Mouse (Mus musculus) embryonic facial prominence, embryonic 10.5 days (tissue): ENCODE data around the gene Btc. TPM values are rescaled to one million over a fixed set of nuclear protein-coding genes. Genes with fewer than 3 reads are reported as not detected.
A peak's percentile ranks its signal among the peaks of the same experiment; 100 is the strongest.

Experiments
- DNase-seq: peaks from one replicate; pipeline ENCODE4 v3.0.0-alpha.2; 2017; ENCODE audit warnings: low spot score
- H3K27ac ChIP-seq: fragments of 300-500 bp; sonication (generic); replicated peaks from 2 replicates; pipeline ENCODE4 v1.5.1; 2016; ENCODE audit warnings: mild to moderate bottlenecking
- H3K27me3 ChIP-seq: fragments of 300-500 bp; sonication (generic); replicated peaks from 2 replicates; pipeline ENCODE4 v1.6.1; 2016; ENCODE audit warnings: low read depth, mild to moderate bottlenecking; ENCODE audit not compliant: poor library complexity, severe bottlenecking
- H3K36me3 ChIP-seq: fragments of 300-500 bp; sonication (generic); replicated peaks from 2 replicates; pipeline ENCODE4 v1.6.1; 2016; ENCODE audit warnings: mild to moderate bottlenecking, moderate library complexity
- H3K4me1 ChIP-seq: fragments of 300-500 bp; sonication (generic); 2 replicates; pipeline ENCODE4 v1.6.1; 2016
- H3K4me3 ChIP-seq: fragments of 300-500 bp; sonication (generic); 2 replicates; pipeline ENCODE4 v1.5.1; 2016; ENCODE audit warnings: mild to moderate bottlenecking, moderate library complexity
- H3K9me3 ChIP-seq: fragments of 300-500 bp; sonication (generic); 2 replicates; pipeline ENCODE4 v1.6.1; 2016; ENCODE audit warnings: mild to moderate bottlenecking
- WGBS: fragments of 180-500 bp; shearing (Covaris S2); methylation state at CpG from one replicate; pipeline ENCODE4 v1.1.7; 2016; 5-methylcytosine and 5-hydroxymethylcytosine counted together
- polyA plus RNA-seq: library from polyadenylated mRNA; unstranded; fragments of >200 nt; fragmentation: Nextera tagmentation; extraction: Ambion mirVana; gene quantifications from 2 replicates; pipeline ENCODE4 v1.2.1, GENCODE M21; 2016

The Btc gene
- polyA plus RNA-seq, 1 experiment from 2014 or later = 0.16 TPM

- H3K4me3 ChIP-seq = no peak overlapping the region
- no peaks in the 10 kb centered on the region for H3K36me3 ChIP-seq
- H3K9me3 ChIP-seq = no peaks in the 10 kb centered on the region
- no peaks in the 10 kb centered on the region for H3K27me3 ChIP-seq
- no peak overlapping the region for H3K27ac ChIP-seq
- H3K4me1 ChIP-seq = no peaks in the 10 kb centered on the region
- whole genome bisulfite sequencing = 91% methylated on average over 6 of the region's 6 CpGs
- no peak for DNase-seq
Observed at GRCm38 (mm10) chr5:91363274-91363991, 39.4 kb downstream of the Btc start.

GRCm38 (mm10) chr5:91352645-91353044, 50.1 kb downstream of the Btc start:
- H3K4me3 ChIP-seq = no peak overlapping the region
- H3K27ac ChIP-seq = no peak overlapping the region
- DNase-seq = no peak
- H3K4me1 ChIP-seq = no peaks in the 10 kb centered on the region
- H3K9me3 ChIP-seq = no peaks in the 10 kb centered on the region
- H3K36me3 ChIP-seq = no peaks in the 10 kb centered on the region
- 76% methylated on average over 5 of the region's 5 CpGs for WGBS
- no peaks in the 10 kb centered on the region for H3K27me3 ChIP-seq

DNA sequence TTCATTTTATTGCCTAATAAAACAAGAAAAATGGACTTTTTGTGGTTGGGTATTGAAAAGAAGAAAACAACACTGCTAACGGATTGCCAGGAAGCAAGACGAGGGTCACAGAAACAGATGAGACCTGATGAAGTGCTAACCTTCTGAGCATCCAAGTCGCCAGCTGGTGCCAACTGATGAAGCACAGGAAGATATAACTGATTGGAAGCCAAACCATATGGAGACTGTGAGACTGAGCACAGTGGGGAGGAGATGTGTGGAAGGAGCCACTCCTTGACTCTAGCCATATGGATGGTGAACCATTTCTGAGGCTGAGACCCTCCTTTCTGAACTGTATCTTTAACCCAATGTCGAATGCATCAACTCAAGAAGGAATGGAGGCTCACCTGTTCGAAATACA, 57.1 kb downstream of the Btc start:
- 84% methylated on average over 5 of the region's 5 CpGs for WGBS

GRCm38 (mm10) chr5:91345064-91345463, 57.7 kb downstream of the Btc start:
- no peak overlapping the region for H3K4me3 ChIP-seq
- no peak overlapping the region for H3K27ac ChIP-seq
- DNase-seq = no peak
- H3K4me1 ChIP-seq = no peaks in the 10 kb centered on the region
- no peaks in the 10 kb centered on the region for H3K27me3 ChIP-seq
- WGBS = 92% methylated on average over 2 of the region's 2 CpGs
- H3K36me3 ChIP-seq = no peaks in the 10 kb centered on the region
- no peaks in the 10 kb centered on the region for H3K9me3 ChIP-seq

More for the DNA sequence above, 57.1 kb downstream of the Btc start:
- H3K9me3 ChIP-seq = no peaks in the 10 kb centered on the region
- H3K27ac ChIP-seq = no peak overlapping the region
- H3K4me1 ChIP-seq = no peaks in the 10 kb centered on the region
- no peak overlapping the region for H3K4me3 ChIP-seq
- DNase-seq = no peak
- no peaks in the 10 kb centered on the region for H3K27me3 ChIP-seq
- no peaks in the 10 kb centered on the region for H3K36me3 ChIP-seq

GRCm38 (mm10) chr5:91341981-91342760, 60.6 kb downstream of the Btc start:
- Histone ChIP-seq H3K9me3 (no peaks in the 10 kb centered on the region), H3K27ac (no peak overlapping the region), H3K36me3 (no peaks in the 10 kb centered on the region), H3K4me3 (no peak overlapping the region), H3K4me1 (no peaks in the 10 kb centered on the region), H3K27me3 (no peaks in the 10 kb centered on the region)
- 81% methylated on average over 5 of the region's 5 CpGs for WGBS
- DNase-seq = no peak

DNA sequence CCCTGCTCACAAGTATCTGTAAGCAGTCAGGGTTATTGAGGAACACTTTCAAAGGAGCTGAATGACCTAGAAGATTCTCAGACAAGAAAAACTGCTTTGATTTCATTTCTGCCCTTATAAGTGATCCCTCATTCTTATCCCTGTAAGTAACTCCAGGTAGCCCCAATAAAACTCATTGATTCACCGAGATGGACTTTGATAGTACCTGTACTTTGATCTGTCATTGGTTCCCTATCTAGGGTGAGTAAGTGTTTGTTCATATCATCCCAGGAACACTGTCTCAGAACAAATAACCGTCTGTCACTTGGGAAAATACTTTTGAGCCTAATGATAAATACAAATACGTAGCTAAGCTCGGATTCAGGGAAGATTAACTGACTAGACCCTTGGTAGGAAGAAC, 68.6 kb downstream of the Btc start:
- H3K36me3 ChIP-seq = no peaks in the 10 kb centered on the region
- no peak for DNase-seq
- 90% methylated on average over 4 of the region's 4 CpGs for WGBS

GRCm38 (mm10) chr5:91332079-91332865, 70.5 kb downstream of the Btc start:
- 84% methylated on average over 4 of the region's 4 CpGs for WGBS
- H3K4me3 ChIP-seq = no peak overlapping the region
- no peaks in the 10 kb centered on the region for H3K4me1 ChIP-seq
- no peaks in the 10 kb centered on the region for H3K36me3 ChIP-seq
- H3K9me3 ChIP-seq = no peaks in the 10 kb centered on the region
- no peak overlapping the region for H3K27ac ChIP-seq
- H3K27me3 ChIP-seq = no peaks in the 10 kb centered on the region
- DNase-seq = no peak

More for the DNA sequence above, 68.6 kb downstream of the Btc start:
- H3K27ac ChIP-seq = no peak overlapping the region
- no peak overlapping the region for H3K4me3 ChIP-seq
- H3K4me1 ChIP-seq = no peaks in the 10 kb centered on the region
- H3K27me3 ChIP-seq = no peaks in the 10 kb centered on the region
- no peaks in the 10 kb centered on the region for H3K9me3 ChIP-seq

GRCm38 (mm10) chr5:91321840-91322239, 81.0 kb downstream of the Btc start:
- Histone ChIP-seq H3K9me3 (no peaks in the 10 kb centered on the region), H3K27ac (no peak overlapping the region), H3K4me1 (no peaks in the 10 kb centered on the region), H3K4me3 (no peak overlapping the region), H3K27me3 (no peaks in the 10 kb centered on the region), H3K36me3 (no peaks in the 10 kb centered on the region)
- no peak for DNase-seq
- WGBS = 75% methylated on average over 1 of the region's 1 CpGs

DNA sequence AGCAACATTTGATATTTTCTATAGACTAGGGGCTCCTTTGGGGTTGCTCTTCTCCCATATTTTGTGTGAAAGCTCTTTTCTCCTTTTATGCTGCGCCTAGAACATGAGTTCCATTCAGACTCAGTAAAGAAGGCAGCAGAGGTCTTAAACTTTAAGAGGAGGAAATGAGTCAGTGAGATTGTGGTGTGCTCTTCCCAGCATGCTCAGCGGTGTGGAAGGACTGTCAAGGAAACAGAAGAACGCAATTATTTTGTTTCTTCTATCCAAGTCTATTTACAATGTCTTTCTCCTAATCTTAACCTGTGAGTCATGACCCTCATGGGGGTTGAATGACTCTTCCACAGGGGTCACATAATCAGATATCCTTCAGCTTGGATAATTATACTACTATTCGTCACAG, 82.4 kb downstream of the Btc start:
- H3K36me3 ChIP-seq = no peaks in the 10 kb centered on the region
- no peak overlapping the region for H3K4me3 ChIP-seq
- H3K27me3 ChIP-seq = no peaks in the 10 kb centered on the region
- no peak overlapping the region for H3K27ac ChIP-seq
- H3K9me3 ChIP-seq = no peaks in the 10 kb centered on the region
- WGBS = 85% methylated on average over 4 of the region's 4 CpGs
- DNase-seq = no peak
- H3K4me1 ChIP-seq = no peaks in the 10 kb centered on the region

GRCm38 (mm10) chr5:91313971-91314370, 88.8 kb downstream of the Btc start:
- no peak overlapping the region for H3K27ac ChIP-seq
- no peaks in the 10 kb centered on the region for H3K36me3 ChIP-seq
- 93% methylated on average over 4 of the region's 4 CpGs for WGBS
- no peaks in the 10 kb centered on the region for H3K27me3 ChIP-seq
- no peaks in the 10 kb centered on the region for H3K9me3 ChIP-seq
- no peak for DNase-seq
- H3K4me3 ChIP-seq = no peak overlapping the region
- no peaks in the 10 kb centered on the region for H3K4me1 ChIP-seq

DNA sequence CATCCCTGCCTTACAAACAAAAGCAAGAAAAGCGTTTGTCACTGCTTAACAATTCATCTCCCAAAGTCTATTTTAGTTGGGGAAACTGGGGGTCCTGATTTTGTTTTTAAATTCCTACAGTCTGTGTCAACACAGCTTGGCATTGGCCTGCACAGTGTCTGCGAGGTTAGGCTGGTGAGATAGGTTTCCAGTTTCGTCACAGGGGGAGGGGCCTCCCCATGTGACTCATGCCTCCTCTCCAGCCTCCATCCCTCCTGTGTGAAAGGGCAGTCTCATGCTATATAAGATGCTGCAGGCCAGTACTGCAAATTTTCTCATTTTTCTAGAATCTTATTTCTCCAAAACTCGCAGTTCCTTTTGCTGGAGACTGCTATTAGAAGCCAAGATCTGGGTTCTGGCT, 91.0 kb downstream of the Btc start:
- no peaks in the 10 kb centered on the region for H3K36me3 ChIP-seq
- no peaks in the 10 kb centered on the region for H3K9me3 ChIP-seq
- DNase-seq = peak; percentile 13
- H3K4me3 ChIP-seq = no peak overlapping the region
- no peaks in the 10 kb centered on the region for H3K4me1 ChIP-seq
- WGBS = 45% methylated on average over 4 of the region's 4 CpGs
- H3K27me3 ChIP-seq = no peaks in the 10 kb centered on the region
- no peak overlapping the region for H3K27ac ChIP-seq

DNA sequence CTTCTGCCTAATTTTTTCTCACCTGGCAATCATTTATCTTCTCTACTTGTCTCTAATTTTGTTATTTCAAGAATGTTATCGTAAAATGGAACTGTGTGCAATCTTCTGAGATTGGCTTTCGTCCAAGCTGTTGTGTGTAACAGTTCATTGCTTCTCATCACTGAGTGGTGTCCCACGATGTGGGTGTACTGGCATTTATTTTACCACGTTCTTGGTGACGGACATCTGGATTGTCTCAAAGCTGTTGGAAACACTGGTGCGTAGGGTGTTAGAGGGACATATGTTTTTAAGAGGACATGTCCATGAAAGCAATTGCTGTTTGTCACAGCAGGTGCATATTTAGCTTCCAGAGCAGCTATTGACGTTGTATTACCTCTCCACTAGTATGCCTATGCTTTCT, 94.2 kb downstream of the Btc start:
- WGBS = 84% methylated on average over 7 of the region's 7 CpGs
- no peaks in the 10 kb centered on the region for H3K36me3 ChIP-seq
- H3K27ac ChIP-seq = no peak overlapping the region
- no peaks in the 10 kb centered on the region for H3K9me3 ChIP-seq
- no peak for DNase-seq
- no peaks in the 10 kb centered on the region for H3K4me1 ChIP-seq
- no peaks in the 10 kb centered on the region for H3K27me3 ChIP-seq
- H3K4me3 ChIP-seq = no peak overlapping the region
